Mouse (Mus musculus): ENCODE measurements around the gene Cxcr5.

The Cxcr5 gene

GRCm38 (mm10) chr9:44479628-44480428, 81.8 kb downstream of the Cxcr5 start:
- DNase-seq (ENCODE audit: low spot score in 2 of 2): peak; percentile 66 to 76

- DNase-seq (ENCODE audit: low spot score in 2 of 2): no peak
Observed at GRCm38 (mm10) chr9:44478959-44479605, 82.6 kb downstream of the Cxcr5 start.

GRCm38 (mm10) chr9:44478229-44478921, 83.3 kb downstream of the Cxcr5 start:
- DNase-seq (ENCODE audit: low spot score in 2 of 2): no peak

- DNase-seq (ENCODE audit: low spot score in 2 of 2): peak; percentile 52 to 65
Observed at GRCm38 (mm10) chr9:44477339-44478228, 84.1 kb downstream of the Cxcr5 start.

GRCm38 (mm10) chr9:44475936-44476335, 85.7 kb downstream of the Cxcr5 start:
- no peak for DNase-seq (ENCODE audit: low spot score in 2 of 2)

GRCm38 (mm10) chr9:44474327-44474726, 87.3 kb downstream of the Cxcr5 start:
- no peak for DNase-seq (ENCODE audit: low spot score in 2 of 2)

- no peak for DNase-seq (ENCODE audit: low spot score in 2 of 2)
Observed at GRCm38 (mm10) chr9:44473184-44473583, 88.5 kb downstream of the Cxcr5 start.

GRCm38 (mm10) chr9:44468800-44469199, 92.9 kb downstream of the Cxcr5 start:
- no peak for DNase-seq (ENCODE audit: low spot score in 2 of 2)

GRCm38 (mm10) chr9:44468224-44468623, 93.5 kb downstream of the Cxcr5 start:
- no peak for DNase-seq (ENCODE audit: low spot score in 2 of 2)

- peak in 1 of 2 experiments; percentile 42 for DNase-seq (ENCODE audit: low spot score in 2 of 2)
Observed at GRCm38 (mm10) chr9:44461950-44462349, 99.7 kb downstream of the Cxcr5 start.

All from natural killer cell, adult 2 months (primary cell).